Mouse (Mus musculus) hindbrain, embryonic 16.5 days (tissue): ENCODE results near the gene Mrpl30. TPM values are rescaled to one million over a fixed set of nuclear protein-coding genes. Genes with fewer than 3 reads are reported as not detected.
A peak's percentile ranks its signal among the peaks of the same experiment; 100 is the strongest.

Experiments
- ATAC-seq: fragments of 200-750 bp; cut with Nextera tagmentation; 2 replicates; pipeline ENCODE4 v1.8.0; 2017; ENCODE audit warnings: moderate TSS enrichment, moderate library complexity
- H3K27ac ChIP-seq: fragments of 300-500 bp; sonication (generic); 2 replicates; pipeline ENCODE4 v1.5.1; 2014; ENCODE audit warnings: low read depth, mild to moderate bottlenecking, control low read depth, low read length, moderate library complexity
- H3K27me3 ChIP-seq: fragments of 300-500 bp; sonication (generic); replicated peaks from 2 replicates; pipeline ENCODE4 v1.6.1; 2014; ENCODE audit warnings: low read length; ENCODE audit not compliant: control insufficient read depth, insufficient read depth
- H3K36me3 ChIP-seq: fragments of 300-500 bp; sonication (generic); 2 replicates; pipeline ENCODE4 v1.6.1; 2014; ENCODE audit warnings: mild to moderate bottlenecking, low read length, moderate library complexity, mixed read lengths; ENCODE audit not compliant: control insufficient read depth, insufficient read depth
- H3K4me1 ChIP-seq: fragments of 300-500 bp; sonication (generic); 2 replicates; pipeline ENCODE4 v1.6.1; 2014; ENCODE audit warnings: low read depth, low read length; ENCODE audit not compliant: control insufficient read depth, insufficient read depth
- H3K4me2 ChIP-seq: fragments of 300-500 bp; sonication (generic); 2 replicates; pipeline ENCODE4 v1.6.1; 2014; ENCODE audit warnings: mild to moderate bottlenecking, low read length, control low read depth, moderate library complexity
- H3K4me3 ChIP-seq: fragments of 300-500 bp; sonication (generic); 2 replicates; pipeline ENCODE4 v1.5.1; 2014; ENCODE audit warnings: mild to moderate bottlenecking, low read length, control low read depth, moderate library complexity
- H3K9ac ChIP-seq: fragments of 300-500 bp; sonication (generic); 2 replicates; pipeline ENCODE4 v1.6.1; 2014; ENCODE audit warnings: low read depth, mild to moderate bottlenecking, control low read depth, low read length, moderate library complexity
- H3K9me3 ChIP-seq: fragments of 300-500 bp; sonication (generic); 2 replicates; pipeline ENCODE4 v1.6.1; 2014; ENCODE audit warnings: mild to moderate bottlenecking, low read length, moderate library complexity; ENCODE audit not compliant: control insufficient read depth
- WGBS: fragments of 180-500 bp; shearing (Covaris S2); extraction: QIAGEN DNeasy Blood & Tissue Kit; methylation state at CpG from one replicate; pipeline ENCODE4 v1.1.7; 2014; 5-methylcytosine and 5-hydroxymethylcytosine counted together
- polyA plus RNA-seq: library from polyadenylated mRNA; unstranded; fragments of >200 nt; fragmentation: Nextera tagmentation; extraction: Ambion mirVana; gene quantifications from 2 replicates; pipeline ENCODE4 v1.2.1, GENCODE M21; 2015

Gene Mrpl30
- polyA plus RNA-seq, 1 experiment from 2014 or later, result 265 TPM

GRCm38 (mm10) chr1:37889206-37889605, 1.1 kb upstream of the Mrpl30 start:
- H3K4me3 ChIP-seq, result peak overlapping the region; percentile 81
- peaks cover 20% of the 10 kb centered on the region for H3K4me1 ChIP-seq
- peak; percentile 18; the same call in 1 of the 2 replicates for ATAC-seq
- no peaks in the 10 kb centered on the region for H3K27me3 ChIP-seq
- no peak overlapping the region for H3K27ac ChIP-seq
- H3K9me3 ChIP-seq, result no peaks in the 10 kb centered on the region
- no peak overlapping the region for H3K9ac ChIP-seq
- 82% methylated on average over 7 of the region's 7 CpGs for WGBS
- peaks cover 3% of the 10 kb centered on the region; the same call in 1 of the 2 replicates for H3K36me3 ChIP-seq
- H3K4me2 ChIP-seq, result peak overlapping the region; percentile 67

GRCm38 (mm10) chr1:37891400-37891799, 1.1 kb downstream of the Mrpl30 start:
- Histone ChIP-seq H3K4me2 (peak overlapping the region; percentile 94), H3K27ac (no peak overlapping the region), H3K9ac (no peak overlapping the region), H3K36me3 (peaks cover 12% of the 10 kb centered on the region), H3K4me3 (peak overlapping the region; percentile 13; the same call in 1 of the 2 replicates), H3K4me1 (peaks cover 20% of the 10 kb centered on the region), H3K9me3 (no peaks in the 10 kb centered on the region), H3K27me3 (no peaks in the 10 kb centered on the region)
- no peak for ATAC-seq
- 61% methylated on average over 3 of the region's 3 CpGs for WGBS

GRCm38 (mm10) chr1:37894606-37895005, 4.3 kb downstream of the Mrpl30 start:
- Histone ChIP-seq H3K4me3 (no peak overlapping the region), H3K9ac (no peak overlapping the region), H3K36me3 (peaks cover 38% of the 10 kb centered on the region), H3K4me2 (no peak overlapping the region), H3K4me1 (peaks cover 14% of the 10 kb centered on the region), H3K27me3 (no peaks in the 10 kb centered on the region), H3K9me3 (no peaks in the 10 kb centered on the region), H3K27ac (no peak overlapping the region)
- no peak for ATAC-seq

- H3K4me1 ChIP-seq, result no peaks in the 10 kb centered on the region
- H3K4me3 ChIP-seq, result no peak overlapping the region
- no peak for ATAC-seq
- H3K9ac ChIP-seq, result no peak overlapping the region
- no peak overlapping the region for H3K27ac ChIP-seq
- no peaks in the 10 kb centered on the region for H3K9me3 ChIP-seq
- no peaks in the 10 kb centered on the region for H3K27me3 ChIP-seq
- 89% methylated on average over 4 of the region's 4 CpGs for WGBS
- peaks cover 38% of the 10 kb centered on the region for H3K36me3 ChIP-seq
- H3K4me2 ChIP-seq, result no peak overlapping the region
Observed at GRCm38 (mm10) chr1:37899816-37900215, 9.5 kb downstream of the Mrpl30 start.

- WGBS, result 64% methylated on average over 6 of the region's 6 CpGs
- Histone ChIP-seq H3K9me3 (no peaks in the 10 kb centered on the region), H3K36me3 (peaks cover 38% of the 10 kb centered on the region)
Observed at GRCm38 (mm10) chr1:37900288-37900687, 10.0 kb downstream of the Mrpl30 start.

GRCm38 (mm10) chr1:37903178-37903577, 12.9 kb downstream of the Mrpl30 start:
- WGBS, result 44% methylated on average over 6 of the region's 6 CpGs
- H3K9me3 ChIP-seq, result no peaks in the 10 kb centered on the region
- H3K4me3 ChIP-seq, result no peak overlapping the region
- no peak overlapping the region for H3K9ac ChIP-seq
- H3K27ac ChIP-seq, result no peak overlapping the region
- peaks cover 17% of the 10 kb centered on the region for H3K36me3 ChIP-seq
- H3K4me1 ChIP-seq, result no peaks in the 10 kb centered on the region
- no peak overlapping the region for H3K4me2 ChIP-seq
- peak; percentile 30; the same call in 1 of the 2 replicates for ATAC-seq
- no peaks in the 10 kb centered on the region for H3K27me3 ChIP-seq

More at GRCm38 (mm10) chr1:37900288-37900687, 10.0 kb downstream of the Mrpl30 start:
- Histone ChIP-seq H3K27me3 (no peaks in the 10 kb centered on the region), H3K27ac (no peak overlapping the region), H3K4me2 (no peak overlapping the region), H3K4me3 (no peak overlapping the region), H3K9ac (no peak overlapping the region), H3K4me1 (no peaks in the 10 kb centered on the region)
- ATAC-seq, result no peak

GRCm38 (mm10) chr1:37912751-37913150, 22.5 kb downstream of the Mrpl30 start:
- no peak for ATAC-seq
- H3K9ac ChIP-seq, result no peak overlapping the region
- H3K27me3 ChIP-seq, result no peaks in the 10 kb centered on the region
- H3K27ac ChIP-seq, result no peak overlapping the region
- WGBS, result 84% methylated on average over 2 of the region's 2 CpGs
- H3K4me2 ChIP-seq, result no peak overlapping the region
- no peaks in the 10 kb centered on the region for H3K4me1 ChIP-seq
- no peaks in the 10 kb centered on the region for H3K9me3 ChIP-seq
- H3K36me3 ChIP-seq, result no peaks in the 10 kb centered on the region
- H3K4me3 ChIP-seq, result no peak overlapping the region

- 78% methylated on average over 5 of the region's 5 CpGs for WGBS
- H3K36me3 ChIP-seq, result no peaks in the 10 kb centered on the region
- H3K4me3 ChIP-seq, result no peak within 1 kb of the TSS
- no peaks in the 10 kb centered on the region for H3K4me1 ChIP-seq
- ATAC-seq, result no peak
- H3K9me3 ChIP-seq, result no peaks in the 10 kb centered on the region
- no peak within 1 kb of the TSS for H3K27ac ChIP-seq
- no peaks in the 10 kb centered on the region for H3K27me3 ChIP-seq
- no peak within 1 kb of the TSS for H3K4me2 ChIP-seq
- no peak within 1 kb of the TSS for H3K9ac ChIP-seq
Observed at GRCm38 (mm10) chr1:37916393-37916792, 26.1 kb downstream of the Mrpl30 start, which contains the start of gene Lyg2. Gene Lyg2 (minus strand): TSS chr1:37916493.

- no peak for ATAC-seq
- Histone ChIP-seq H3K27me3 (no peaks in the 10 kb centered on the region), H3K4me1 (no peaks in the 10 kb centered on the region), H3K4me3 (no peak overlapping the region), H3K9ac (no peak overlapping the region), H3K27ac (no peak overlapping the region), H3K9me3 (no peaks in the 10 kb centered on the region), H3K4me2 (no peak overlapping the region), H3K36me3 (no peaks in the 10 kb centered on the region)
- 82% methylated on average over 13 of the region's 13 CpGs for whole genome bisulfite sequencing
Observed at GRCm38 (mm10) chr1:37917666-37918065, 27.4 kb downstream of the Mrpl30 start.

- Histone ChIP-seq H3K27ac (no peak overlapping the region), H3K9ac (no peak overlapping the region), H3K4me1 (no peaks in the 10 kb centered on the region), H3K4me3 (no peak overlapping the region), H3K9me3 (no peaks in the 10 kb centered on the region), H3K4me2 (no peak overlapping the region), H3K36me3 (no peaks in the 10 kb centered on the region), H3K27me3 (no peaks in the 10 kb centered on the region)
- no peak for ATAC-seq
- 77% methylated on average over 6 of the region's 6 CpGs for WGBS
Observed at GRCm38 (mm10) chr1:37918096-37918495, 27.8 kb downstream of the Mrpl30 start.
